Mouse (Mus musculus) ES-Bruce4 (cell line): ENCODE data around the gene Hsd17b13. TPM values are rescaled to one million over a fixed set of nuclear protein-coding genes. Genes with fewer than 3 reads are reported as not detected.

ENCODE experiments used
- H3K27ac ChIP-seq: 2 replicates; pipeline ENCODE4 v1.5.1; 2012; ENCODE audit warnings: low read length, inconsistent platforms; ENCODE audit not compliant: insufficient read depth
- H3K27me3 ChIP-seq: 2 replicates; pipeline ENCODE4 v1.6.1; 2012; ENCODE audit warnings: mild to moderate bottlenecking, low read length, inconsistent platforms; ENCODE audit not compliant: control insufficient read depth, poor library complexity, insufficient read depth, severe bottlenecking
- H3K36me3 ChIP-seq: 2 replicates; pipeline ENCODE4 v1.6.1; 2012; ENCODE audit warnings: inconsistent platforms, mild to moderate bottlenecking, low read length, moderate library complexity; ENCODE audit not compliant: control insufficient read depth, poor library complexity, insufficient read depth, severe bottlenecking
- H3K4me1 ChIP-seq: one replicate; pipeline ENCODE4 v1.8.1; 2011; ENCODE audit warnings: low read length; ENCODE audit not compliant: control insufficient read depth, insufficient read depth
- H3K4me3 ChIP-seq: 2 replicates; pipeline ENCODE4 v1.5.1; 2011; ENCODE audit warnings: low read depth, mild to moderate bottlenecking, low read length
- H3K9ac ChIP-seq: 2 replicates; pipeline ENCODE4 v1.6.1; 2012; ENCODE audit warnings: low read depth, mild to moderate bottlenecking, inconsistent platforms; ENCODE audit not compliant: poor library complexity, severe bottlenecking
- H3K9me3 ChIP-seq: replicated peaks from 2 replicates; pipeline ENCODE4 v1.6.1; 2012; ENCODE audit warnings: mild to moderate bottlenecking, low read length, inconsistent platforms; ENCODE audit not compliant: control insufficient read depth, poor library complexity, insufficient read depth, severe bottlenecking
- CTCF ChIP-seq: IDR thresholded peaks from one replicate; pipeline ENCODE4 v1.8.1; 2011; ENCODE audit warnings: low read depth, low read length
- EP300 ChIP-seq: IDR thresholded peaks from 2 replicates; pipeline ENCODE4 v1.6.1; 2011; ENCODE audit warnings: low read depth, low read length; ENCODE audit not compliant: insufficient read depth
- POLR2A ChIP-seq: IDR thresholded peaks from one replicate; pipeline ENCODE4 v1.8.1; 2011; ENCODE audit warnings: low read length; ENCODE audit not compliant: insufficient read depth
- polyA plus RNA-seq: library from polyadenylated mRNA; stranded (reverse); fragments of >200 nt; gene quantifications from 2 replicates; pipeline ENCODE4 v1.2.4, GENCODE M21; 2011; ENCODE audit warnings: low read depth; ENCODE audit not compliant: missing spikeins, insufficient read depth, insufficient read length

Gene Hsd17b13
- polyA plus RNA-seq, 1 experiment = not detected

DNA sequence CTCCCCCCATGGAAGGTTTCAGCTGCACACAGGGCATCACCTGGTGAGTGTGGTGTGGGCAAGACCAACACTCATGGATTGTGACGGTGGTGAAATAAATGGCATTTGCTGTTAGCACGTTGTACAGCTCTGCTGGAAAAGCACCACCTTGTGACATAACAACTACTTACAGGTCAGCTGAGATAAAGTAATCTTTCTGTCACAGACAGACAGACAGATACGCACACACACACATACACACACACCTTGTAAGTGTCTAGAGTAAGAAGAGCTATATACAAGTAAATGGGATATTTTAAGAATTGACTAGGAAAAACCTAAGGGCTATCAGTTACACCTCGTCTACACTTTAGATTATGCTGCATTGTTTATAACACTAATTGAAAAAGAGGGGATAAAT, 17.5 kb upstream of the Hsd17b13 start:
- TF ChIP-seq POLR2A = no peak
- H3K27ac ChIP-seq = no peak overlapping the region
- H3K4me3 ChIP-seq = no peak overlapping the region
- H3K27me3 ChIP-seq = no peaks in the 10 kb centered on the region
- H3K9ac ChIP-seq = no peak overlapping the region
- peaks cover 6% of the 10 kb centered on the region; the same call in 1 of the 2 replicates for H3K36me3 ChIP-seq
- no peaks in the 10 kb centered on the region for H3K4me1 ChIP-seq
- no peaks in the 10 kb centered on the region for H3K9me3 ChIP-seq

DNA sequence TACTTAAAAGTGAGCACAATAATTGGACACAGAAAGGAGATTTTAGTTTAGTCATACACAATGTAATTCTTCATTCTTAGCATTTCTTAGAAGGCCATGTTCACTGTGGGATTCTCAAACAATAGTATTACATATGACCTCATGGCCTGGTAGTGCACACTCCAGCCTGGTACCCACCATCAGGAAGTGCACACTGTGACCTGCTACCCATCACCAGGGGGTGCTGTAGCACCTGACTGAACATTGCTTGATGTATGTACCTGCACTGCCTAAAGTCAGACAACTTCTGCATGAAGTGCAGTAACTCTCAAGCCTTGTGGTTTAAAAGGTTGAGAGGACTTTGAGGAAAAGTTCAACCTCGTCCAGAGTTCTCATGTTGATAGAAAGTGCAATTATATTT, 16.4 kb upstream of the Hsd17b13 start:
- H3K4me3 ChIP-seq = no peak overlapping the region
- H3K27ac ChIP-seq = no peak overlapping the region
- H3K9me3 ChIP-seq = no peaks in the 10 kb centered on the region
- no peak overlapping the region for H3K9ac ChIP-seq
- no peaks in the 10 kb centered on the region for H3K27me3 ChIP-seq
- TF ChIP-seq POLR2A (no peak), CTCF (peak; percentile 61)
- no peaks in the 10 kb centered on the region for H3K4me1 ChIP-seq
- peaks cover 6% of the 10 kb centered on the region; the same call in 1 of the 2 replicates for H3K36me3 ChIP-seq

DNA sequence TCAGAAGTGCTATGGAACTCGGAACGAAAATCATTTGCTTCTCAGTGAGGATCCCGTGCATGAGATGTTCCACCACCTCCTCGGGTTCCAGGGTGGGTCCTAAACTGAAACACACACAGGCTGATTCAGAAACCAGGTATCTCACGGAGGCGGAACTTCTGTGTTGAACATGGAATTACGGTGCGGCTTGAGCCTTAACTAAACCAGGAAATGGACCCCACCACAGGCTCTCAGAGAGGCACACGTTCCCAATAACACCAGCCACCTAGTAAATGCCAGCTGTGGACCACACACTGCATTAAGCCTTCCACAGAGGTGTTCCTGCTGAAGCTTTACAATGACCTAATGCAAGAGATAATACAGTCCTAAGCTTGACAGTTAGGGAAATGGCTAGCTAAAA, 15.6 kb upstream of the Hsd17b13 start:
- peaks cover 6% of the 10 kb centered on the region; the same call in 1 of the 2 replicates for H3K36me3 ChIP-seq
- no peak for TF ChIP-seq POLR2A
- TF ChIP-seq CTCF = no peak
- TF ChIP-seq EP300 = no peak
- no peak overlapping the region for H3K27ac ChIP-seq
- no peaks in the 10 kb centered on the region for H3K4me1 ChIP-seq
- no peaks in the 10 kb centered on the region for H3K27me3 ChIP-seq
- no peak overlapping the region for H3K9ac ChIP-seq
- no peaks in the 10 kb centered on the region for H3K9me3 ChIP-seq
- no peak overlapping the region for H3K4me3 ChIP-seq

DNA sequence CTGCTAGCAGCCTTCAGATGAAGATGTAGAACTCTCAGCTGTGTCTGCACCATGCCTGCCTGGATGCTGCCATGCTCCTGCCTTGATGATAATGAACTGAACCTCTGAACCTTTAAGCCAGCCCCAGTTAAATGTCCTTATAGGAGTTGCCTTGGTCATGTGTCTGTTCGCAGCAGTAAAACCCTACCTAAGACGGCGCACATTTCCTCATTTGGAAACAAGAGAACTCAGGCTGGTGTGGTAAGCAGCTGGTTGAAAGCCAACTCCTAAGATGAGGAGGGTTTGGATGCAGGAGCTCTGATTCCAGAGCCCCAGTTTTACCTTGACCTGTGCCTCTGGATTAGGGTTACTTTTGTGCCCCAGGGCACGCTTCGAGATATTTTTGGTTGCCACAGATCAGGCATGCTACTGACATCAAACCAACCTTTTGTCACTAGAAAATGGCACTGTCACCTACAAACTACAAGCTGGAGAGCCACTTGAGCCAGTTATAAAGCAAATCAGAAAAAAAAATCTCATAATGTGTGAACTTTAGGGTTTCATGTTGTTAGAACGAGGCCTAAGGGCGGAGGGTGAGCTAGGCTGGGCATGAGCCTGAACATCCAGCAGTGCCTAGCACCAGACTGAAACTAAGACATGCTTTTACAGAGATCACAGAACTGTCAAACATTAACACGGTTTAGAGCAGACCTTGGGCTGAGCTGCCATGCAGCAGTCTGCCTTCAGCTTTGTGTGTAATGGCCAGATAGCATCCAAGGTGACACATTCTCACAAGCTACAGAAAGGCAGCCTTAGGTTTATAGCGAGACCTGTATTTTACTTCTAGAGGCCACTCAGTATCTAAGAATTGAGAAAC, 3.7 kb upstream of the Hsd17b13 start:
- Histone ChIP-seq H3K9ac (no peak overlapping the region), H3K36me3 (no peaks in the 10 kb centered on the region), H3K4me1 (no peaks in the 10 kb centered on the region)

DNA sequence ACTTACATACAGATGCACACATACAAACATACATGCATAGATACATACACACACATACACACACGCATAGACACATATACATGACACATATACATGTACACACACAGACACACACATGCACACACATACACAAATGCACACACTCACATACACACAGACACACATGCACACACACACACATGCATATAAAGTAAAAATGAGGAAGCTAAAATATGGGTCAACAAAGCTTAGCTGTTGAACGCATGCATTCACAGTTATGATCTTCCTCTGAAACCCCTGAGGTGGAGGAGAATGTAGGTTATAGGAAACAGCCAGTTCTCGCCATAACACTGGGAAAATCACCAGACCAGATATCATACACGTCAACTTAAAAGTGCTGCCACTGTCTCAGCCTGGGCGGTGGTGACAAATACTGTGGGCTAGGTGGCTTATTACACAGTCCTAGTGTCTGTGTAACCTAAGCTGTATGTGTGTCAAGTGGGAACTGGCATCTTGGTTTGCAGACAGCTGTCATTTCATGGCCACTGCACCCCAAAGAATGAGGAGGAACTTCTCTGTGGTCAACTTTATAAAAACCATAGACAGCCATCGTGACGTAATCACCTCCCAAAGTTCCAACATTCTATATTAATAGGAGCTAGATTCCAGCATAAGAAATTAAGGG, 829 bp upstream of the Hsd17b13 start:
- no peaks in the 10 kb centered on the region for H3K4me1 ChIP-seq
- no peaks in the 10 kb centered on the region for H3K9me3 ChIP-seq
- H3K4me3 ChIP-seq = no peak overlapping the region
- no peak overlapping the region for H3K9ac ChIP-seq
- H3K27ac ChIP-seq = no peak overlapping the region
- no peaks in the 10 kb centered on the region for H3K36me3 ChIP-seq
- TF ChIP-seq EP300 = no peak
- no peak for TF ChIP-seq POLR2A
- no peak for TF ChIP-seq CTCF
- no peaks in the 10 kb centered on the region for H3K27me3 ChIP-seq

More for the DNA sequence above, 3.7 kb upstream of the Hsd17b13 start:
- Histone ChIP-seq H3K4me3 (no peak overlapping the region), H3K27me3 (no peaks in the 10 kb centered on the region), H3K27ac (no peak overlapping the region), H3K9me3 (no peaks in the 10 kb centered on the region)
- TF ChIP-seq EP300 (no peak), POLR2A (no peak), CTCF (no peak)

DNA sequence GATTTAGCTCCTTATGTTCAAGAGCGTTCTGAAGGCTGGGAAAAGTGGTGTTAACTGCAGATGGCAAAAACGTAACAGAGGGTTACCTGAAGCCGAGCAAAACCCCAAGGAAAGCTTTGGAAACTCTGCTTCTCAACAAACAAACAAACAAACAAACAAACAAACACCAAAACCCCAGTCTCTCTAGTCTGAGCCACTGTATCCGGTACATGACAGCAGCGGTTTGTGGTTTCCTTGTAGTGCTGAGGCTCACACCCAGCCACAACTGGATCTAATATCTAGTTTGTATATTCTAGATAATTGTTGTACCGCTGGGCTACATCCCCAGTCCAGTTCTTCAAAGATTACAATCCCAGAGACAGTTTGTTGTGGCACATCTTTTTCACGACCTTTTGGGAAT, 1.5 kb downstream of the Hsd17b13 start:
- no peaks in the 10 kb centered on the region for H3K9me3 ChIP-seq
- no peak overlapping the region for H3K4me3 ChIP-seq
- no peak for TF ChIP-seq POLR2A
- TF ChIP-seq CTCF = no peak
- TF ChIP-seq EP300 = no peak
- H3K27me3 ChIP-seq = no peaks in the 10 kb centered on the region
- H3K9ac ChIP-seq = no peak overlapping the region
- H3K27ac ChIP-seq = no peak overlapping the region
- H3K36me3 ChIP-seq = no peaks in the 10 kb centered on the region
- no peaks in the 10 kb centered on the region for H3K4me1 ChIP-seq
